Comparison of ENCODE assay signal across 10 mouse cellular contexts in the genomic region with DNA sequence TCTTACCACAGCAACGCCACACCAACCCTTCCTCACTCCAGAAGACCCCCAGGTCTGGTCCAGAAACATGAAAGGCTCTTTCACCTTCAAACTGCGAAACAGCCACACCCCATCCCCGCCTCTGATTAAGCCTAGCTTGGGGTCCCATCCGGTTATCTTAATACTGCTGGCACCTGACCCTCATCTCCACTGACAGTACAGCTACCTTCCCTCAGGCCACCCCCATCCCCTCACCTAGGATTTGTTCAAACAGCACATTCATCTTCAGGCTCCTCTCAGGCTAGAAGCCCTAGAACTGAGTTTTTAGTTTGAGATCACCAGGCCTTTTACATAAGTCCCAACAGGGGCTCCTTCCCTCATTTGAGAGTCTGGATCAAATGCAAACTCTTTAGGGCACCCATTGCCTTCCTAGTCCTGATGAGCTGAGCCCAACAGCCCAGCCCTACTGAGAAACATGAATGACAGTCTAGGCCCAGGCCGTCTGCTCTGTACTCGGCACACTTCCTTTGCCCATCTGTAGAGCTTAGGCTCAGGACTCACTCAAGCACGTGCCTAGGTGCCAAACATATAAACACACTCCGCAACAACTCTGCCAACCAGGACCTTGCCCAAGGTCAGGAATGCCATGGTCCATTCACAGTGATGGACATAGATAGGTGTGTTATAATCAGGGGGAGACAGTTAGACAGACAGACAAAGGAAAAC. TPM values are rescaled to one million over a fixed set of nuclear protein-coding genes. Genes with fewer than 3 reads are reported as not detected.
A peak's percentile ranks its signal among the peaks of the same experiment; 100 is the strongest.
DNase-seq lines count a peak whose midpoint lies in the region; ATAC-seq and TF ChIP-seq lines count a peak whose summit lies in the region.
"Had no signal": no experiment of that assay in that cellular context is flagged by ENCODE, and none has a peak within 500 bp of the region (broad histone marks: within the 10 kb centered on the region; RNA-seq: fewer than 3 reads in every experiment).

No protein-coding gene starts in this region.

- no peak overlapping the region for H3K27ac ChIP-seq in kidney, adult 2 months (ENCODE audit: insufficient read depth, low read depth, low read length)
- no peak overlapping the region for H3K27ac ChIP-seq in kidney, embryonic 16.5 days (ENCODE audit: low read length)
- H3K27ac ChIP-seq in forebrain, embryonic 16.5 days (ENCODE audit: low read length) = no peak overlapping the region
- peak overlapping the region; percentile 66 for H3K27ac ChIP-seq in liver, embryonic 11.5 days (ENCODE audit: low read depth, low read length)

- intact Hi-C loops in heart, postnatal 14 days (cut with DNase I) = no loop called here

- H3K9ac ChIP-seq in kidney, embryonic 16.5 days (replicated peaks; ENCODE audit: low read length) = no peak overlapping the region
- no peak overlapping the region for H3K9ac ChIP-seq in forebrain, embryonic 16.5 days (replicated peaks; ENCODE audit: low read depth, low read length)
- no peak overlapping the region for H3K9ac ChIP-seq in liver, embryonic 11.5 days (ENCODE audit: low read depth, low read length)

- no peak overlapping the region for H3ac ChIP-seq in myocyte (ENCODE audit: control insufficient read depth, insufficient read length)

- DNase-seq in kidney, adult 2 months = peak; percentile 21
- DNase-seq in liver, embryonic 11.5 days (ENCODE audit: low spot score) = no peak
- no peak for DNase-seq in heart, postnatal 14 days
- DNase-seq in kidney, postnatal 36 days = no peak
- DNase-seq: right cerebral cortex, adult 18-20 months had no signal

- H3K4me1 ChIP-seq in kidney, adult 2 months (ENCODE audit: control insufficient read depth, insufficient read depth, low read length) = peaks cover 20% of the 10 kb centered on the region
- peaks cover 16% of the 10 kb centered on the region for H3K4me1 ChIP-seq in kidney, embryonic 16.5 days (ENCODE audit: insufficient read depth, low read length)
- H3K4me1 ChIP-seq in forebrain, embryonic 16.5 days (replicated peaks; ENCODE audit: control insufficient read depth, insufficient read depth, low read length) = peaks cover 46% of the 10 kb centered on the region
- H3K4me1 ChIP-seq in liver, embryonic 11.5 days (replicated peaks; ENCODE audit: control insufficient read depth, insufficient read depth, low read length) = peaks cover 45% of the 10 kb centered on the region

- no peaks in the 10 kb centered on the region for H3K27me3 ChIP-seq in kidney, adult 2 months (replicated peaks; ENCODE audit: control insufficient read depth, insufficient read depth, low read length)
- peaks cover 14% of the 10 kb centered on the region; the same call in 1 of the 2 replicates for H3K27me3 ChIP-seq in kidney, embryonic 16.5 days (ENCODE audit: insufficient read depth, low read length)
- H3K27me3 ChIP-seq in forebrain, embryonic 16.5 days (replicated peaks; ENCODE audit: control insufficient read depth, insufficient read depth, low read length) = peaks cover 5% of the 10 kb centered on the region; the same call in 1 of the 2 replicates
- H3K27me3 ChIP-seq in liver, embryonic 11.5 days (replicated peaks; ENCODE audit: control insufficient read depth, insufficient read depth, low read length) = peaks cover 7% of the 10 kb centered on the region
- no peaks in the 10 kb centered on the region for H3K27me3 ChIP-seq in myocyte (ENCODE audit: control insufficient read depth, insufficient read depth, insufficient read length)

- TF ChIP-seq POLR2A in kidney, adult 2 months (IDR thresholded peaks at IDR 0.05; ENCODE audit: low read depth, low read length) = no peak
- TF ChIP-seq POLR2A in myocyte (IDR thresholded peaks at IDR 0.05; ENCODE audit: insufficient read length, low read depth) = no peak

- no peaks in the 10 kb centered on the region for H3K79me2 ChIP-seq in myocyte (ENCODE audit: control insufficient read depth, insufficient read depth)

- 70% methylated on average over 8 of the region's 8 CpGs for WGBS in kidney, adult 2 months
- WGBS in kidney, embryonic 16.5 days = 84% methylated on average over 8 of the region's 8 CpGs
- WGBS in forebrain, embryonic 16.5 days = 67% methylated on average over 8 of the region's 8 CpGs
- WGBS in liver, embryonic 11.5 days = 58% methylated on average over 8 of the region's 8 CpGs

- no peak for TF ChIP-seq CTCF in kidney, adult 2 months (conservative IDR thresholded peaks at IDR 0.05; ENCODE audit: insufficient read depth, insufficient read length, low read depth, low read length)

- no peak overlapping the region for H3K4me2 ChIP-seq in kidney, embryonic 16.5 days (replicated peaks; ENCODE audit: low read depth, low read length)
- peak overlapping the region; percentile 41 for H3K4me2 ChIP-seq in forebrain, embryonic 16.5 days (ENCODE audit: low read length)
- peak overlapping the region; percentile 58 for H3K4me2 ChIP-seq in liver, embryonic 11.5 days
- H3K4me2 ChIP-seq in myocyte (ENCODE audit: low read depth) = peak overlapping the region; percentile 51
- H3K4me2 ChIP-seq: heart, embryonic 11.5 days had no signal

- no peaks in the 10 kb centered on the region for H3K9me3 ChIP-seq in kidney, embryonic 16.5 days (ENCODE audit: low read length)
- no peaks in the 10 kb centered on the region for H3K9me3 ChIP-seq in forebrain, embryonic 16.5 days (ENCODE audit: control insufficient read depth, low read length)
- H3K9me3 ChIP-seq in liver, embryonic 11.5 days (ENCODE audit: control insufficient read depth, low read length) = no peaks in the 10 kb centered on the region

- ATAC-seq in kidney, embryonic 16.5 days (ENCODE audit: low FRiP score, low TSS enrichment) = no peak
- ATAC-seq in forebrain, embryonic 16.5 days = no peak
- ATAC-seq in liver, embryonic 11.5 days (replicated peaks; ENCODE audit: low FRiP score) = peak; percentile 46
- ATAC-seq: intestine, embryonic 16.5 days had no signal

- no peak overlapping the region for H3K4me3 ChIP-seq in kidney, adult 2 months (ENCODE audit: insufficient read depth, low read depth, low read length)
- no peak overlapping the region for H3K4me3 ChIP-seq in kidney, embryonic 16.5 days (ENCODE audit: low read length)
- H3K4me3 ChIP-seq in forebrain, embryonic 16.5 days (replicated peaks; ENCODE audit: low read length) = 0 out of 2 replicates have a peak overlapping the region, but pooled peaks have one; percentile 11
- H3K4me3 ChIP-seq in liver, embryonic 11.5 days (ENCODE audit: low read depth, low read length) = peak overlapping the region; percentile 20; the same call in 1 of the 2 replicates
- H3K4me3 ChIP-seq in myocyte = no peak overlapping the region

- H3K36me3 ChIP-seq in kidney, adult 2 months (ENCODE audit: control insufficient read depth, insufficient read depth, low read length) = no peaks in the 10 kb centered on the region
- H3K36me3 ChIP-seq in kidney, embryonic 16.5 days (ENCODE audit: insufficient read depth, low read length) = no peaks in the 10 kb centered on the region
- no peaks in the 10 kb centered on the region for H3K36me3 ChIP-seq in forebrain, embryonic 16.5 days (ENCODE audit: control insufficient read depth, insufficient read depth)
- H3K36me3 ChIP-seq in liver, embryonic 11.5 days (ENCODE audit: control insufficient read depth, insufficient read depth, low read length) = no peaks in the 10 kb centered on the region
- H3K36me3 ChIP-seq in myocyte (ENCODE audit: control insufficient read depth, insufficient read depth) = no peaks in the 10 kb centered on the region

TF ChIP-seq in myocyte, 11 proteins besides CTCF, POLR2A, EP300 and RAD21:
- TF ChIP-seq MAX (IDR thresholded peaks at IDR 0.05; ENCODE audit: low read depth) (no peak), TCF3 (IDR thresholded peaks at IDR 0.05; ENCODE audit: insufficient read length, low read depth) (no peak), MYOD1 (IDR thresholded peaks at IDR 0.05; ENCODE audit: control insufficient read depth in 1 of 3, insufficient read length in 2 of 3, low read depth in 2 of 3) (no peak), REST (IDR thresholded peaks at IDR 0.05; ENCODE audit: insufficient read depth, insufficient read length) (no peak), USF1 (IDR thresholded peaks at IDR 0.05; ENCODE audit: low read depth) (no peak)

RNA-seq across cellular contexts. Expression of gene Adcy9, which starts 5.3 kb away (rescaled TPM):
- 10.4 and 12.4 TPM in 2 replicates for polyA plus RNA-seq in kidney, adult 2 months (2012; rRNA removed)
- 1.0 and 1.1 TPM in 2 replicates for polyA plus RNA-seq in kidney, embryonic 16.5 days (2015; fragmentation: Nextera tagmentation; extraction: Ambion mirVana)
- polyA plus RNA-seq in forebrain, embryonic 16.5 days (2015; fragmentation: Nextera tagmentation; extraction: Ambion mirVana) = 2.5 and 2.8 TPM in 2 replicates
- 1.6 and 2.1 TPM in 2 replicates for polyA plus RNA-seq in liver, embryonic 11.5 days (2014; fragmentation: Nextera tagmentation; extraction: Ambion mirVana)
- 4.6 TPM for polyA plus RNA-seq in myocyte (2012; fragmentation: generic; extraction: Trizol)
- total RNA-seq in heart, postnatal 14 days (2021) = 10 to 100 TPM; 21.2 to 25.0 TPM

Comparison
In these comparisons a context has a peak if more than half of its experiments do, and no peak if none do; other contexts are left out.
1. H3K4me3 ChIP-seq: peak in forebrain, embryonic 16.5 days (single experiment) and liver, embryonic 11.5 days (single experiment); none in kidney, adult 2 months (single experiment), kidney, embryonic 16.5 days (single experiment) and myocyte (single experiment).